Mouse (Mus musculus) megakaryocyte, embryonic 14.5 days (primary cell): ENCODE measurements around the gene Tmem92. TPM values are rescaled to one million over a fixed set of nuclear protein-coding genes. Genes with fewer than 3 reads are reported as not detected.
"Not testable (repeated sequence)": the region's sequence is repeated elsewhere in the genome, so short reads cannot be mapped to it uniquely, and the experiment has no call there.

Experiments used
- H3K27me3 ChIP-seq: replicated peaks from 2 replicates; pipeline ENCODE3; 2012; ENCODE audit warnings: inconsistent platforms
- H3K36me3 ChIP-seq: replicated peaks from 2 replicates; pipeline ENCODE3; 2012; ENCODE audit warnings: low read length, inconsistent platforms, mixed read lengths
- H3K4me1 ChIP-seq: 2 replicates; pipeline ENCODE4 v1.6.1; 2012; ENCODE audit warnings: inconsistent platforms
- H3K4me3 ChIP-seq: replicated peaks from 2 replicates; pipeline ENCODE3; 2012; ENCODE audit warnings: moderate library complexity, mild to moderate bottlenecking, inconsistent platforms
- H3K9me3 ChIP-seq: 2 replicates; pipeline ENCODE4 v1.6.1; 2012; ENCODE audit warnings: inconsistent platforms
- FLI1 ChIP-seq: IDR thresholded peaks from 2 replicates; pipeline ENCODE4 v1.6.1; 2012; ENCODE audit warnings: low read length, inconsistent platforms, mixed read lengths
- GATA1 ChIP-seq: IDR thresholded peaks from 3 replicates; pipeline ENCODE4 v1.6.1; 2012; ENCODE audit warnings: mixed read lengths, low read length, inconsistent platforms, borderline replicate concordance
- polyA plus RNA-seq: library from polyadenylated mRNA; stranded (reverse); fragments of >175 nt; gene quantifications from 2 replicates; pipeline ENCODE4 v1.2.3, GENCODE M21; 2012; ENCODE audit warnings: low replicate concordance; ENCODE audit not compliant: insufficient read depth

Tmem92 gene
- polyA plus RNA-seq, result not detected in 2 replicates

GRCm38 (mm10) chr11:94782603-94783002 is at the start of gene Tmem92:
Gene Tmem92, minus strand, starts transcription at chr11:94782703.
- Histone ChIP-seq H3K36me3 (no peaks in the 10 kb centered on the region), H3K4me1 (no peaks in the 10 kb centered on the region), H3K9me3 (no peaks in the 10 kb centered on the region), H3K27me3 (peaks cover 8% of the 10 kb centered on the region), H3K4me3 (no peak within 1 kb of the TSS)
- TF ChIP-seq FLI1 (no peak), GATA1 (no peak)

- 0 out of 2 replicates have a peak, but pooled peaks cover under 1% of the 10 kb centered on the region for H3K9me3 ChIP-seq
- peaks cover 5% of the 10 kb centered on the region; the same call in 1 of the 2 replicates for H3K4me1 ChIP-seq
- peaks cover 18% of the 10 kb centered on the region for H3K27me3 ChIP-seq
- H3K4me3 ChIP-seq, result no peak overlapping the region
- H3K36me3 ChIP-seq, result no peaks in the 10 kb centered on the region
- TF ChIP-seq FLI1, result no peak
- TF ChIP-seq GATA1, result no peak
Observed at GRCm38 (mm10) chr11:94828966-94829365, 46.5 kb upstream of the Tmem92 start.

GRCm38 (mm10) chr11:94819427-94819826 is 36.9 kb upstream of the Tmem92 start:
- H3K4me1 ChIP-seq, H3K27me3 ChIP-seq, H3K9me3 ChIP-seq, H3K4me3 ChIP-seq, H3K36me3 ChIP-seq: not testable (repeated sequence)

- not testable (repeated sequence) for H3K36me3 ChIP-seq, H3K4me3 ChIP-seq, H3K27me3 ChIP-seq, H3K4me1 ChIP-seq, H3K9me3 ChIP-seq
Observed at GRCm38 (mm10) chr11:94818946-94819345, 36.4 kb upstream of the Tmem92 start.

GRCm38 (mm10) chr11:94811537-94811936 is 29.0 kb upstream of the Tmem92 start:
- H3K4me3 ChIP-seq, H3K36me3 ChIP-seq, H3K4me1 ChIP-seq, H3K27me3 ChIP-seq, H3K9me3 ChIP-seq: not testable (repeated sequence)

- Histone ChIP-seq H3K9me3 (peaks cover 4% of the 10 kb centered on the region), H3K36me3 (no peaks in the 10 kb centered on the region), H3K27me3 (peaks cover 12% of the 10 kb centered on the region), H3K4me1 (no peaks in the 10 kb centered on the region), H3K4me3 (no peak overlapping the region)
- no peak for TF ChIP-seq FLI1
- TF ChIP-seq GATA1, result no peak
Observed at GRCm38 (mm10) chr11:94791700-94792099, 9.2 kb upstream of the Tmem92 start.

GRCm38 (mm10) chr11:94785247-94785646 is 2.7 kb upstream of the Tmem92 start:
- no peak for TF ChIP-seq FLI1
- TF ChIP-seq GATA1, result no peak
- Histone ChIP-seq H3K27me3 (peaks cover 8% of the 10 kb centered on the region), H3K36me3 (no peaks in the 10 kb centered on the region), H3K4me1 (no peaks in the 10 kb centered on the region), H3K4me3 (no peak overlapping the region), H3K9me3 (no peaks in the 10 kb centered on the region)

GRCm38 (mm10) chr11:94774887-94775497 is 7.5 kb downstream of the Tmem92 start:
- peaks cover 5% of the 10 kb centered on the region; the same call in 1 of the 2 replicates for H3K9me3 ChIP-seq
- no peak overlapping the region for H3K4me3 ChIP-seq
- TF ChIP-seq GATA1 (no peak), FLI1 (no peak)
- H3K4me1 ChIP-seq, result no peaks in the 10 kb centered on the region
- no peaks in the 10 kb centered on the region for H3K36me3 ChIP-seq
- peaks cover 40% of the 10 kb centered on the region for H3K27me3 ChIP-seq

- peaks cover 36% of the 10 kb centered on the region for H3K27me3 ChIP-seq
- H3K4me3 ChIP-seq, result no peak overlapping the region
- H3K4me1 ChIP-seq, result no peaks in the 10 kb centered on the region
- peaks cover 5% of the 10 kb centered on the region; the same call in 1 of the 2 replicates for H3K9me3 ChIP-seq
- TF ChIP-seq GATA1 (no peak), FLI1 (no peak)
- no peaks in the 10 kb centered on the region for H3K36me3 ChIP-seq
Observed at GRCm38 (mm10) chr11:94773851-94774250, 8.7 kb downstream of the Tmem92 start.

- H3K9me3 ChIP-seq, result peaks cover 5% of the 10 kb centered on the region; the same call in 1 of the 2 replicates
- H3K36me3 ChIP-seq, result no peaks in the 10 kb centered on the region
- H3K4me3 ChIP-seq, result no peak overlapping the region
- no peaks in the 10 kb centered on the region for H3K4me1 ChIP-seq
- peaks cover 30% of the 10 kb centered on the region for H3K27me3 ChIP-seq
- TF ChIP-seq FLI1, result no peak
- no peak for TF ChIP-seq GATA1
Observed at GRCm38 (mm10) chr11:94772363-94773055, 10.0 kb downstream of the Tmem92 start.
